Mouse (Mus musculus): Measurements from ENCODE around the gene Gja5.

DNA sequence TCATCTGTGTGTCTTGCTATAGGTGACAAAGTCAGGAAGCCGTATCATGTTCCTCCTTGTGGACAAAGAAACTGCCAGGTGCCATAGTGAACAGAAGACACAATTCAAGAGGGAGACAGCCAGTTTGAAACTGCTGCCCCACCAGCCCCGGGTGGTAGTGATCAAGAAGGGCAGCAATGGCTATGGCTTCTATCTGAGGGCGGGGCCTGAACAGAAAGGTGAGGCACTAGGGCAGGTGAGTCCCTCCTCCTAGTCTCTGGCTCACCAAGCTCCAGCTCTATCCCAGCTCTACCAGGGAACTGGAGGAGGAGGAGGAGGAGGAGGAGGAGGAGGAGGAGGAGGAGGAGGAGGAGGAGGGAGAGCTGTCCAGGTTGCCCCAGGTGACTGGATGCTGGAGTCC is 48.7 kb upstream of the Gja5 start:
- TF ChIP-seq CTCF (IDR thresholded peaks at IDR 0.05; ENCODE audit: low read depth, low read length) (no peak), POLR2A (IDR thresholded peaks at IDR 0.05; ENCODE audit: extremely low read depth, insufficient read depth, low read length) (no peak)

Measured in liver, adult 2 months (tissue).